Mouse (Mus musculus) embryonic fibroblast, embryonic 13.5 days (primary cell): ENCODE measurements at regions not wholly inside any gene's neighbourhood (a gene's known extent, or its start where the extent isn't known, plus 50 kb on each side); places are given as distances from the start of the nearest gene placed in this dataset.

Experiments used
- H3K27ac ChIP-seq: 2 replicates; pipeline ENCODE4 v1.5.1; 2012; ENCODE audit warnings: low read length, control low read depth, inconsistent platforms; ENCODE audit not compliant: insufficient read depth
- H3K4me1 ChIP-seq: 2 replicates; pipeline ENCODE4 v1.6.1; 2011; ENCODE audit warnings: low read length; ENCODE audit not compliant: control insufficient read depth, insufficient read depth
- H3K4me3 ChIP-seq: 2 replicates; pipeline ENCODE4 v1.5.1; 2011; ENCODE audit warnings: mild to moderate bottlenecking, control low read depth, low read length; ENCODE audit not compliant: insufficient read depth
- CTCF ChIP-seq: IDR thresholded peaks from 2 replicates; pipeline ENCODE4 v1.5.1; 2011; ENCODE audit warnings: mild to moderate bottlenecking, control low read depth, low read length, moderate library complexity, borderline replicate concordance; ENCODE audit not compliant: insufficient read depth
- POLR2A ChIP-seq: IDR thresholded peaks from 2 replicates; pipeline ENCODE4 v1.6.1; 2011; ENCODE audit warnings: low read depth, mild to moderate bottlenecking, control low read depth, low read length, moderate library complexity

- no peak for TF ChIP-seq POLR2A
- peak overlapping the region; percentile 43 for H3K27ac ChIP-seq
- H3K4me3 ChIP-seq: no peak overlapping the region
- H3K4me1 ChIP-seq: peaks cover 14% of the 10 kb centered on the region
Observed at GRCm38 (mm10) chr16:50753046-50753445, 162.1 kb upstream of the Ccdc54 start.

DNA sequence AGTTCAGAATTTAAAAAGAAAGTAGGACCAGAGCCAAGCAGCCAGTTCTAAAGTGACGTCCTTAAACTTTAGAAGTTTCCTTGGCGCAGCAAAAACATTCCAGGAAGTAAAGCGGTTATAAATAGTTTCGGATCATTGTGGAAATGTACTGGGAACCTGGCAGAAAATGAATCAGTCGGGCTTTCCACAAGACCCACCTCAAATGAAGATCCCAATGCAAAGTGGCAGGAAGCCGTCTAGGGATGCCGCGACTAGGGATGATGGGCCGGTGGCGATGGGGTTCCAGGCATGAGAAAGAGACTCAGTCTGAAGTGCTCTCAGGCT, 161.3 kb upstream of the Ccdc54 start:
- Histone ChIP-seq H3K4me3 (no peak overlapping the region), H3K27ac (peak overlapping the region; percentile 43), H3K4me1 (peaks cover 14% of the 10 kb centered on the region)
- no peak for TF ChIP-seq CTCF
- no peak for TF ChIP-seq POLR2A

- H3K4me1 ChIP-seq: peaks cover 14% of the 10 kb centered on the region
- no peak overlapping the region for H3K4me3 ChIP-seq
- TF ChIP-seq CTCF: no peak
- TF ChIP-seq POLR2A: no peak
- no peak overlapping the region for H3K27ac ChIP-seq
Observed at GRCm38 (mm10) chr16:50751495-50752276, 160.7 kb upstream of the Ccdc54 start.

DNA sequence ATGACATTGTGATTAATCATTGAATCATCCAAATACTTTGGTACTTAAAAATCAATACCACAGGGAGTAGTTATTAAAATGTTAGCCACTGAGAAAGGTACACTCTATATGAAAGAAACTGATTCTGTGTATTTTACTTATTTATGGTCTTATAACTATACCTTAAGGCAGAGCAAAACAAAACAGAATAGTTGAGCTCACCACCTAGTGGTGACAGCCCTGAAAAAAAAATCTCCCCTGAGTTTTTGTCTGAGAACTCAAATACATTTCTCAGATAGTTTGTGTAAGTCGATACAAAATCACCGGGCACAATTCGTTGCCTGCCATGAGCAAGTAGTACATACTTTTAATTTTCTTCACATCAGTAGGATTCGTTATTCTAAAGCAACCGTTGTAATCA, 156.7 kb upstream of the Ccdc54 start:
- no peak overlapping the region for H3K27ac ChIP-seq

DNA sequence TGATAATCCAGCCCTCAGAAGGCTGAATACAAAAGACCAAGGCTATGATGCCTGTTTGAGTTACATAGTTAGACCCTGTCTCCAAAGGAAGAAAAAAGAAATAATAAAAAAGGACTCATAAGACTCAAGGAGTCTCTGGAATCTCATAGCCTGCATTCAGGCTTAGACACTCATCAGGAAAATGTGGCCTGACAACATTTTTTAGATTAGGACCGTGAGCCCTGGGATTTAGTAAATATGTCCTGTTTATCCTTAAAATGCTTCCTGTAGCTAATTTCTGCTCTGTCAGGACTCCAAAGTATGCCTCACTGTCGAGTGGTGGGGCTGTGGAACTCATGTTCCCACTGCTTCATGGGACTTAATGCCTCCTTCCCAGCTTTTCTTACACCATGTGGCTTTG, 154.8 kb upstream of the Ccdc54 start:
- no peak overlapping the region for H3K4me3 ChIP-seq
- H3K4me1 ChIP-seq: no peaks in the 10 kb centered on the region
- TF ChIP-seq CTCF (no peak), POLR2A (no peak)
- no peak overlapping the region for H3K27ac ChIP-seq

More for the DNA sequence above, 156.7 kb upstream of the Ccdc54 start:
- H3K4me1 ChIP-seq: peaks cover 8% of the 10 kb centered on the region
- no peak for TF ChIP-seq POLR2A
- TF ChIP-seq CTCF: no peak
- no peak overlapping the region for H3K4me3 ChIP-seq

- no peak overlapping the region for H3K27ac ChIP-seq
Observed at GRCm38 (mm10) chr16:50737396-50737843, 146.5 kb upstream of the Ccdc54 start.

DNA sequence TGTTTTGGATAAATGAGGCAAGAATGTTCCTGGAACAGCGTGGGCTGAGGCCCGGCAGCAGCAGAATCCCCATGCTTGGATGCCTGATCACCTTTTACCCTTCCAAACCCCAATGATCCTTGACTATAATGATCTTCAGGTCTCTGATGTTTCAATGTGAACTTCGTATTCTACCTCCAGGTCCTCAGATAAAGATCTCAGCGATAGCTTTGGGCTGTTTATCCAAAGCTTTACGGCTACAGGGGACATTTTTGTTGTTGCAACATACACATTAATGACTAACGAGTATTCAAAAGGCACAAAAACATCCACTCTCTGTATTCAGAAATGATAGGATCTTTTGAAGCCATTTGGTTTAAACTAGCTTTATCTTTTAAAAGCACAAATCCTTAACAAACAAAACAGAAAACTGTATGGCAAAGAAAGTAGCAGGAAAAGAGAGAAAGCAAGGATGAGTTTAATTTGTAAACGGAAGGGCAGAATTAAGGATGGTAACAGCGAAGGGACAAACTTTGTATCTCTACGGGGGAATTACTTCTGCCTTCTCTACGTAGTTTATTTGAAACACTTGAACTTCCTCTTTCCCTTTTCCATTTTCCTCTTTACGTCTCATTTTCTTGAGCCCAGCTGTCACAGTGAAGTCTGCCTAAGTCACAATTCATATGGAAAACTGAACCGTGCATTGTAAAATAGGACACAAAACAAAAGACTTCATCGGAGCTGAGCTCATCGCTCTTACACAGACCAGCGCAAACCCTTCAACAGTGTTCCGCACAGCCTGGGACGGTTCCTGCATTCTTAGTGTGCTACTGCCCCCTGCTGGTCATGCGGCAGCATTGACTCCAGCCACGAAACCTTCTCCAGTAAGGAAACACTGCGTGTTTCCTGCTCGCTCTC, 145.4 kb upstream of the Ccdc54 start:
- Histone ChIP-seq H3K27ac (no peak overlapping the region), H3K4me3 (peak overlapping the region; percentile 47), H3K4me1 (no peaks in the 10 kb centered on the region)
- TF ChIP-seq POLR2A (peak; percentile 46; the same call in 1 of the 2 replicates), CTCF (peak; percentile 96)

More at GRCm38 (mm10) chr16:50737396-50737843, 146.5 kb upstream of the Ccdc54 start:
- no peak for TF ChIP-seq CTCF
- TF ChIP-seq POLR2A: no peak
- Histone ChIP-seq H3K4me3 (peak overlapping the region; percentile 2; the same call in 1 of the 2 replicates), H3K4me1 (no peaks in the 10 kb centered on the region)

- H3K27ac ChIP-seq: no peak overlapping the region
- H3K4me3 ChIP-seq: no peak overlapping the region
- no peaks in the 10 kb centered on the region for H3K4me1 ChIP-seq
- TF ChIP-seq CTCF (no peak), POLR2A (no peak)
Observed at GRCm38 (mm10) chr16:50733359-50733758, 142.4 kb upstream of the Ccdc54 start.

- H3K4me1 ChIP-seq: no peaks in the 10 kb centered on the region
- H3K27ac ChIP-seq: no peak overlapping the region
- peak overlapping the region; percentile 71 for H3K4me3 ChIP-seq
- TF ChIP-seq POLR2A (peak; percentile 97), CTCF (no peak)
Observed at GRCm38 (mm10) chr16:50732082-50733006, 141.4 kb upstream of the Ccdc54 start.
